Mouse (Mus musculus): ENCODE data around the gene Dnmbp. TPM values are rescaled to one million over a fixed set of nuclear protein-coding genes. Genes with fewer than 3 reads are reported as not detected.
A peak's percentile ranks its signal among the peaks of the same experiment; 100 is the strongest.

Dnmbp gene
- polyA plus RNA-seq, 1 experiment = 12.7 TPM

DNA sequence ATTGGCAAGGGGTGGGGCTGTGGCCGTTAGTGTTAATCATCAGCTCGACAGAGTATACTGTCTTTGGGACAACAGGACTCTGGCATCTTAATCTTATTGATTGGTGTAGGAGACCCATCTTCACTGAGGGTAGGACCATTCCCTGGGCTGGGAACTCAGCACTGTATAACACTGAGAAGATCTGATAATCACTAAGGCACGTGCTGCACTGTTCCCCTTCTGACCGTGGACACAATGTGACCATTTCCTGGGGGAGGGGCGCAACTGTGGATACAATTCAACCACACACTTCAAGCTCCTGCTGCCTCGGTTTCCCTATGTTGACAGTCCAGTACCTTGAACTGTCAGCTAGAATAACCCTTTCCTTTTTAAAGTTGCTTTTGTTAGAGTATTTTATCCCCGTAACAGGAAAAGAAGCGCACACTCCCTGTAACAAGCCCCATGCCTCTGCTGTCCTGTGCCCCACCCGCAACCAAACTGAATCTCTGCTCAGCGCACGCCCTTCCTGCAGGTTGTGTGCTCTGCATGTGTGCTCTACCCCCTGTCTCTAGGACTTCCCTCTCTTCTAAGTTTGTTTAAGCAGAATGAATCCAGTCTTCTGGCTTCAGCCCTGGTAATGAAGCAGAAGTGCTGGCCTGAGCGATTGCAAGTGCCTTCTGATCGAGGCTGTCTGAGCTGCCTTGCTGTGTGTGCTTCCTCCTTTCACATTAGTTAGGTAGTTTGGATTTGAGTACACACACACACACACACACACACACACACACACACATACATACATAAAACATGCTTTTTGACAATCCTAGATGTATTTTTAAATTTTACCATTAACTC, 55.1 kb downstream of the Dnmbp start:
- Histone ChIP-seq H3K27me3 (ENCODE audit: control insufficient read depth, insufficient read depth, low read length) (no peaks in the 10 kb centered on the region), H3K4me1 (replicated peaks; ENCODE audit: control insufficient read depth, insufficient read depth, low read length) (no peaks in the 10 kb centered on the region), H3K4me3 (ENCODE audit: control insufficient read depth, insufficient read depth, low read length) (no peak overlapping the region), H3K27ac (ENCODE audit: control insufficient read depth, insufficient read depth, low read length) (no peak overlapping the region), H3K36me3 (ENCODE audit: control insufficient read depth, insufficient read depth, low read length) (no peaks in the 10 kb centered on the region)
- 54% methylated on average over 13 of the region's 13 CpGs for WGBS
- no peak for DNase-seq
- TF ChIP-seq CTCF (IDR thresholded peaks at IDR 0.05; ENCODE audit: borderline replicate concordance, control insufficient read depth, extremely low read depth, insufficient read depth, low read length, poor library complexity) = no peak
- no peak for TF ChIP-seq POLR2A (IDR thresholded peaks at IDR 0.05; ENCODE audit: control insufficient read depth, extremely low read depth, insufficient read depth, low read length, poor library complexity)

DNA sequence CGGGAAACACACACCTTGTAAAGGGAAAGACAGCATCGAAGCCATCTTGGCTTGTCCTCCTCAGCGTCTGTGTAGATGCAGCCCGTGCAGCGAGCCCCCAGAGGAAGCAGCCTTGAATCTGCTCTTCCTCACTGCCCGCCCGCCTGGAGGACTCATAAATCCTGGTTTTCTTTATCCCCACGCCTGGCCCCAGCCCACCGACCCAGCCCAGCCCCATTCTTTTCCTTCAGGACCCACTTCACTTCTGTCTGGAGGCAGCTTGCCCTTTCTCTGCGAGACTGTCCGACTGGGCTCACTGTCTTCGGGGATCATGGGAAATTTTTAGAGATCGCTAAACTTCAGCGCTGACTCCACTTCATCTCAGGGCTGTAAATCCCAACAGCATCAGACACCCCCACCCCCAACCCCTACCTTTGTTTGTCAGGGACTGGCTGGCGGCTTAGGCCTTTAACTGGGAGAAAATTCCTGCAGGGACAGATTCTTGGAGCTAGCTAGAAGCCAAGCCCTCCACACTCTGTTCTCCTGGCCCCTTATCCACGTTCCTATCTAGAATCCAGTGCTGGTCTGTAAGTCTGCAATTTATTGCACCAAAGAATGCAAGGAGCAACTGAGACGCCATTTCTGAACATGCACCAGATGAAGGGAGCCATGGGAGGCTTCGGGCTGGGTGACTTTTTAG, 57.0 kb downstream of the Dnmbp start:
- H3K4me3 ChIP-seq (ENCODE audit: control insufficient read depth, insufficient read depth, low read length) = no peak overlapping the region
- no peak overlapping the region for H3K27ac ChIP-seq (ENCODE audit: control insufficient read depth, insufficient read depth, low read length)
- 93% methylated on average over 18 of the region's 18 CpGs for WGBS
- DNase-seq = no peak
- H3K36me3 ChIP-seq (ENCODE audit: control insufficient read depth, insufficient read depth, low read length) = no peaks in the 10 kb centered on the region
- H3K4me1 ChIP-seq (replicated peaks; ENCODE audit: control insufficient read depth, insufficient read depth, low read length) = no peaks in the 10 kb centered on the region
- no peak for TF ChIP-seq POLR2A (IDR thresholded peaks at IDR 0.05; ENCODE audit: control insufficient read depth, extremely low read depth, insufficient read depth, low read length, poor library complexity)
- no peaks in the 10 kb centered on the region for H3K27me3 ChIP-seq (ENCODE audit: control insufficient read depth, insufficient read depth, low read length)

GRCm38 (mm10) chr19:43881615-43882014, 58.4 kb downstream of the Dnmbp start:
- Histone ChIP-seq H3K4me1 (replicated peaks; ENCODE audit: control insufficient read depth, insufficient read depth, low read length) (no peaks in the 10 kb centered on the region), H3K4me3 (ENCODE audit: control insufficient read depth, insufficient read depth, low read length) (no peak overlapping the region), H3K27me3 (ENCODE audit: control insufficient read depth, insufficient read depth, low read length) (no peaks in the 10 kb centered on the region), H3K27ac (ENCODE audit: control insufficient read depth, insufficient read depth, low read length) (no peak overlapping the region), H3K36me3 (ENCODE audit: control insufficient read depth, insufficient read depth, low read length) (no peaks in the 10 kb centered on the region)
- WGBS = 91% methylated on average over 7 of the region's 7 CpGs
- no peak for TF ChIP-seq POLR2A (IDR thresholded peaks at IDR 0.05; ENCODE audit: control insufficient read depth, extremely low read depth, insufficient read depth, low read length, poor library complexity)
- TF ChIP-seq CTCF (IDR thresholded peaks at IDR 0.05; ENCODE audit: borderline replicate concordance, control insufficient read depth, extremely low read depth, insufficient read depth, low read length, poor library complexity) = peak; percentile 24; the same call in 1 of the 2 replicates
- DNase-seq = no peak

GRCm38 (mm10) chr19:43880420-43880819, 59.6 kb downstream of the Dnmbp start:
- no peaks in the 10 kb centered on the region for H3K27me3 ChIP-seq (ENCODE audit: control insufficient read depth, insufficient read depth, low read length)
- H3K4me3 ChIP-seq (ENCODE audit: control insufficient read depth, insufficient read depth, low read length) = no peak overlapping the region
- no peak for DNase-seq
- TF ChIP-seq CTCF (IDR thresholded peaks at IDR 0.05; ENCODE audit: borderline replicate concordance, control insufficient read depth, extremely low read depth, insufficient read depth, low read length, poor library complexity) (no peak), POLR2A (IDR thresholded peaks at IDR 0.05; ENCODE audit: control insufficient read depth, extremely low read depth, insufficient read depth, low read length, poor library complexity) (no peak)
- H3K4me1 ChIP-seq (replicated peaks; ENCODE audit: control insufficient read depth, insufficient read depth, low read length) = no peaks in the 10 kb centered on the region
- H3K27ac ChIP-seq (ENCODE audit: control insufficient read depth, insufficient read depth, low read length) = no peak overlapping the region
- H3K36me3 ChIP-seq (ENCODE audit: control insufficient read depth, insufficient read depth, low read length) = no peaks in the 10 kb centered on the region
- 79% methylated on average over 3 of the region's 3 CpGs for WGBS

- WGBS = 13% methylated on average over 41 of the region's 41 CpGs
- H3K4me1 ChIP-seq (replicated peaks; ENCODE audit: control insufficient read depth, insufficient read depth, low read length) = no peaks in the 10 kb centered on the region
- TF ChIP-seq CTCF (IDR thresholded peaks at IDR 0.05; ENCODE audit: borderline replicate concordance, control insufficient read depth, extremely low read depth, insufficient read depth, low read length, poor library complexity) = no peak
- no peak for TF ChIP-seq POLR2A (IDR thresholded peaks at IDR 0.05; ENCODE audit: control insufficient read depth, extremely low read depth, insufficient read depth, low read length, poor library complexity)
- H3K36me3 ChIP-seq (ENCODE audit: control insufficient read depth, insufficient read depth, low read length) = no peaks in the 10 kb centered on the region
- H3K27me3 ChIP-seq (ENCODE audit: control insufficient read depth, insufficient read depth, low read length) = no peaks in the 10 kb centered on the region
- H3K27ac ChIP-seq (ENCODE audit: control insufficient read depth, insufficient read depth, low read length) = no peak overlapping the region
- no peak for DNase-seq
- peak overlapping the region; percentile 2; the same call in 1 of the 2 replicates for H3K4me3 ChIP-seq (ENCODE audit: control insufficient read depth, insufficient read depth, low read length)
Measured at GRCm38 (mm10) chr19:43879401-43880212, 60.4 kb downstream of the Dnmbp start.

Data from thymus, adult 2 months (tissue).